Mouse (Mus musculus) heart, adult 8-10 months (tissue): ENCODE data around the gene Ankrd2. TPM values are rescaled to one million over a fixed set of nuclear protein-coding genes. Genes with fewer than 3 reads are reported as not detected.

Experiments used
- DNase-seq: peaks from one replicate; pipeline ENCODE4 v3.0.0; 2022; ENCODE audit warnings: low spot score
- total RNA-seq, 4 experiments: library from RNA; stranded (reverse); gene quantifications; 2 replicates each; pipeline ENCODE4 v1.2.4; 2022

The Ankrd2 gene
- total RNA-seq, 4 experiments from 2014 or later: 0.49 to 0.63 (median 0.53) TPM; not detected in 1

GRCm38 (mm10) chr19:42090637-42091141, 54.9 kb downstream of the Ankrd2 start:
- no peak for DNase-seq

Other genes starting within 250 kb of the Ankrd2 start
- gene Arhgap19, start 234.0 kb upstream of the Ankrd2 start, total RNA-seq: 1 to 10 TPM; 1.6 to 2.6 (median 2.0) TPM
- gene Frat1, start 206.0 kb upstream of the Ankrd2 start, total RNA-seq: 1 to 10 TPM; 1.9 to 4.5 (median 3.4) TPM
- 1 to 10 TPM; 2.2 to 4.6 (median 2.5) TPM for gene Frat2, start 187.9 kb upstream of the Ankrd2 start, total RNA-seq
- 10 to 100 TPM; 16.4 to 18.7 (median 18.5) TPM for gene Rrp12, start 139.8 kb upstream of the Ankrd2 start, total RNA-seq
- 100 to 1,000 TPM in 3 of 4 experiments, 10 to 100 TPM in 1; 94.6 to 149 (median 113) TPM for gene Pgam1, start 124.1 kb upstream of the Ankrd2 start, total RNA-seq
- gene Exosc1, start 102.6 kb upstream of the Ankrd2 start, total RNA-seq: 10 to 100 TPM; 11.9 to 14.7 (median 13.7) TPM
- gene Zdhhc16, start 102.5 kb upstream of the Ankrd2 start, total RNA-seq: 10 to 100 TPM; 12.4 to 14.1 (median 13.1) TPM
- gene Mms19, start 54.8 kb upstream of the Ankrd2 start, total RNA-seq: 10 to 100 TPM; 16.0 to 23.9 (median 20.6) TPM
- 10 to 100 TPM; 15.9 to 18.2 (median 16.5) TPM for gene Ubtd1, start 54.2 kb upstream of the Ankrd2 start, total RNA-seq
- 1 to 10 TPM in 3 of 4 experiments, under 1 TPM in 1; 0.92 to 2.5 (median 1.5) TPM for gene Hoga1, start 9.6 kb downstream of the Ankrd2 start, total RNA-seq
- under 1 TPM in 2 of 4 experiments, not detected in 2; 0.22 to 0.31 TPM for gene 4933411K16Rik, start 16.2 kb downstream of the Ankrd2 start, total RNA-seq
- gene Morn4, start 50.4 kb downstream of the Ankrd2 start, total RNA-seq: 1 to 10 TPM; 2.2 to 4.0 (median 2.4) TPM
- 10 to 100 TPM; 17.7 to 23.2 (median 22.2) TPM for gene Pi4k2a, start 54.5 kb downstream of the Ankrd2 start, total RNA-seq
- gene Avpi1, start 93.1 kb downstream of the Ankrd2 start, total RNA-seq: 10 to 100 TPM; 11.1 to 16.5 (median 13.6) TPM
- 10 to 100 TPM; 19.4 to 22.3 (median 20.0) TPM for gene Marveld1, start 111.4 kb downstream of the Ankrd2 start, total RNA-seq
- 10 to 100 TPM; 16.8 to 25.4 (median 21.6) TPM for gene Zfyve27, start 128.0 kb downstream of the Ankrd2 start, total RNA-seq
- 10 to 100 TPM in 1 of 4 experiments, 1 to 10 TPM in 3; 5.6 to 11.1 (median 6.1) TPM for gene Sfrp5, start 166.3 kb downstream of the Ankrd2 start, total RNA-seq
- 1 to 10 TPM in 1 of 4 experiments, under 1 TPM in 3; 0.46 to 1.0 (median 0.75) TPM for gene Golga7b, start 211.6 kb downstream of the Ankrd2 start, total RNA-seq